Comparison of ENCODE assay signal across 9 mouse cellular contexts in genomic region chr7:143696140-143696539, GRCm38 (mm10). TPM values are rescaled to one million over a fixed set of nuclear protein-coding genes. Genes with fewer than 3 reads are reported as not detected.
DNase-seq lines count a peak whose midpoint lies in the region; ATAC-seq and TF ChIP-seq lines count a peak whose summit lies in the region.
"Had no signal": no experiment of that assay in that cellular context is flagged by ENCODE, and none has a peak within 500 bp of the region (broad histone marks: within the 10 kb centered on the region; RNA-seq: fewer than 3 reads in every experiment).

No protein-coding gene starts in this region.

- H3K4me2 ChIP-seq in kidney, embryonic 14.5 days (replicated peaks; ENCODE audit: low read depth, low read length), result no peak overlapping the region
- no peak overlapping the region for H3K4me2 ChIP-seq in forebrain, embryonic 12.5 days
- H3K4me2 ChIP-seq: embryonic facial prominence, embryonic 12.5 days; neural tube, embryonic 12.5 days had no signal

- H3K4me3 ChIP-seq in kidney, adult 2 months (ENCODE audit: insufficient read depth, low read depth, low read length), result no peak overlapping the region
- H3K4me3 ChIP-seq in kidney, embryonic 14.5 days (ENCODE audit: low read length), result no peak overlapping the region
- H3K4me3 ChIP-seq in forebrain, embryonic 12.5 days (replicated peaks), result no peak overlapping the region
- H3K4me3 ChIP-seq: embryonic facial prominence, embryonic 12.5 days; neural tube, embryonic 12.5 days had no signal

- DNase-seq in kidney, adult 2 months, result peak; percentile 52
- DNase-seq in CD8-positive naive resting alpha-beta T cell, adult 2 months (ENCODE audit: low read depth in 2 of 2, low spot score in 2 of 2), result peak; percentile 32 to 58
- peak; percentile 80 for DNase-seq in ZHBTc4 (ENCODE audit: low read depth, low spot score)
- peak; percentile 37 to 70 for DNase-seq in kidney, postnatal 36 days
- DNase-seq in testis, postnatal 10 days (ENCODE audit: low spot score), result peak; percentile 50

- peaks cover 2% of the 10 kb centered on the region for H3K36me3 ChIP-seq in kidney, adult 2 months (ENCODE audit: control insufficient read depth, insufficient read depth, low read length)
- H3K36me3 ChIP-seq in kidney, embryonic 14.5 days (ENCODE audit: control insufficient read depth, insufficient read depth, low read length), result peaks cover 52% of the 10 kb centered on the region
- H3K36me3 ChIP-seq in forebrain, embryonic 12.5 days (replicated peaks), result peaks cover 21% of the 10 kb centered on the region

- no peak overlapping the region for H3K9ac ChIP-seq in kidney, embryonic 14.5 days (ENCODE audit: low read depth, low read length)
- H3K9ac ChIP-seq in forebrain, embryonic 12.5 days, result no peak overlapping the region
- H3K9ac ChIP-seq: embryonic facial prominence, embryonic 12.5 days; neural tube, embryonic 12.5 days had no signal

- no peaks in the 10 kb centered on the region for H3K27me3 ChIP-seq in kidney, adult 2 months (replicated peaks; ENCODE audit: control insufficient read depth, insufficient read depth, low read length)
- H3K27me3 ChIP-seq in kidney, embryonic 14.5 days (ENCODE audit: control insufficient read depth, insufficient read depth, low read length), result no peaks in the 10 kb centered on the region
- H3K27me3 ChIP-seq in forebrain, embryonic 12.5 days, result no peaks in the 10 kb centered on the region
- H3K27me3 ChIP-seq: embryonic facial prominence, embryonic 12.5 days; neural tube, embryonic 12.5 days had no signal

- 72% methylated on average over 2 of the region's 2 CpGs for WGBS in kidney, adult 2 months
- WGBS in kidney, embryonic 14.5 days, result 61% methylated on average over 2 of the region's 2 CpGs
- 65% methylated on average over 2 of the region's 2 CpGs for WGBS in forebrain, embryonic 12.5 days

- no peaks in the 10 kb centered on the region for H3K4me1 ChIP-seq in kidney, adult 2 months (ENCODE audit: control insufficient read depth, insufficient read depth, low read length)
- no peaks in the 10 kb centered on the region for H3K4me1 ChIP-seq in kidney, embryonic 14.5 days (ENCODE audit: control insufficient read depth, insufficient read depth, low read length)
- H3K4me1 ChIP-seq in forebrain, embryonic 12.5 days, result no peaks in the 10 kb centered on the region
- H3K4me1 ChIP-seq: embryonic facial prominence, embryonic 12.5 days; neural tube, embryonic 12.5 days had no signal

- ATAC-seq in kidney, embryonic 14.5 days (ENCODE audit: low FRiP score, low TSS enrichment), result no peak
- no peak for ATAC-seq in forebrain, embryonic 12.5 days (ENCODE audit: low FRiP score)

- H3K27ac ChIP-seq in kidney, adult 2 months (ENCODE audit: insufficient read depth, low read depth, low read length), result no peak overlapping the region
- H3K27ac ChIP-seq in kidney, embryonic 14.5 days (ENCODE audit: low read depth, low read length), result no peak overlapping the region
- no peak overlapping the region for H3K27ac ChIP-seq in forebrain, embryonic 12.5 days
- H3K27ac ChIP-seq: embryonic facial prominence, embryonic 12.5 days; neural tube, embryonic 12.5 days had no signal

- TF ChIP-seq POLR2A in kidney, adult 2 months (IDR thresholded peaks at IDR 0.05; ENCODE audit: low read depth, low read length), result no peak

- TF ChIP-seq CTCF in kidney, adult 2 months (conservative IDR thresholded peaks at IDR 0.05; ENCODE audit: insufficient read depth, insufficient read length, low read depth, low read length), result peak; percentile 29; the same call in 1 of the 2 replicates

- no peaks in the 10 kb centered on the region; the same call in 1 of the 2 replicates for H3K9me3 ChIP-seq in kidney, embryonic 14.5 days (ENCODE audit: control insufficient read depth, low read length)
- 0 out of 2 replicates have a peak, but pooled peaks cover 2% of the 10 kb centered on the region for H3K9me3 ChIP-seq in forebrain, embryonic 12.5 days
- H3K9me3 ChIP-seq: embryonic facial prominence, embryonic 12.5 days; neural tube, embryonic 12.5 days had no signal

RNA-seq across cellular contexts. Expression of gene Tnfrsf23, which starts 10.5 kb away (rescaled TPM):
- polyA plus RNA-seq in kidney, adult 2 months (2012; rRNA removed), result 3.0 and 3.5 TPM in 2 replicates
- polyA plus RNA-seq in kidney, embryonic 14.5 days (2014; fragmentation: Nextera tagmentation; extraction: Ambion mirVana), result 0.84 and 1.7 TPM in 2 replicates
- polyA plus RNA-seq in forebrain, embryonic 12.5 days (2016; fragmentation: Nextera tagmentation; extraction: Ambion mirVana), result 0.28 and 0.51 TPM in 2 replicates

RNA-seq across cellular contexts. Expression of gene Tnfrsf22, which starts 46.7 kb away (rescaled TPM):
- 5.4 and 5.6 TPM in 2 replicates for polyA plus RNA-seq in kidney, adult 2 months (2012; rRNA removed)
- polyA plus RNA-seq in kidney, embryonic 14.5 days (2014; fragmentation: Nextera tagmentation; extraction: Ambion mirVana), result 15.1 and 15.7 TPM in 2 replicates
- polyA plus RNA-seq in forebrain, embryonic 12.5 days (2016; fragmentation: Nextera tagmentation; extraction: Ambion mirVana), result 7.7 and 7.8 TPM in 2 replicates
